Mouse (Mus musculus) liver, embryonic 11.5 days (tissue): ENCODE measurements around the gene Fntb. TPM values are rescaled to one million over a fixed set of nuclear protein-coding genes. Genes with fewer than 3 reads are reported as not detected.

ENCODE experiments used
- ATAC-seq: fragments of 200-750 bp; cut with Nextera tagmentation; replicated peaks from 2 replicates; pipeline ENCODE4 v1.8.0; 2017; ENCODE audit warnings: moderate number of reproducible peaks, mild to moderate bottlenecking, moderate TSS enrichment, moderate library complexity; ENCODE audit not compliant: low FRiP score
- DNase-seq: peaks from one replicate; pipeline ENCODE4 v3.0.0-alpha.2; 2017; ENCODE audit warnings: low spot score
- H3K27ac ChIP-seq: fragments of 300-500 bp; sonication (generic); 2 replicates; pipeline ENCODE4 v1.5.1; 2014; ENCODE audit warnings: mild to moderate bottlenecking, low read depth, low read length, control low read depth
- H3K27me3 ChIP-seq: fragments of 300-500 bp; sonication (generic); replicated peaks from 2 replicates; pipeline ENCODE4 v1.6.1; 2014; ENCODE audit warnings: low read length, mixed read lengths; ENCODE audit not compliant: control insufficient read depth, insufficient read depth
- H3K36me3 ChIP-seq: fragments of 300-500 bp; sonication (generic); 2 replicates; pipeline ENCODE4 v1.6.1; 2014; ENCODE audit warnings: mild to moderate bottlenecking, low read length, moderate library complexity, mixed read lengths; ENCODE audit not compliant: control insufficient read depth, insufficient read depth
- H3K4me1 ChIP-seq: fragments of 300-500 bp; sonication (generic); replicated peaks from 2 replicates; pipeline ENCODE4 v1.6.1; 2014; ENCODE audit warnings: low read length, mixed read lengths; ENCODE audit not compliant: control insufficient read depth, insufficient read depth
- H3K4me2 ChIP-seq: fragments of 300-500 bp; sonication (generic); 2 replicates; pipeline ENCODE4 v1.6.1; 2014; ENCODE audit warnings: mild to moderate bottlenecking, control low read depth, moderate library complexity
- H3K4me3 ChIP-seq: fragments of 300-500 bp; sonication (generic); 2 replicates; pipeline ENCODE4 v1.5.1; 2014; ENCODE audit warnings: low read depth, low read length, control low read depth
- H3K9ac ChIP-seq: fragments of 300-500 bp; sonication (generic); 2 replicates; pipeline ENCODE4 v1.6.1; 2014; ENCODE audit warnings: low read depth, low read length, control low read depth
- H3K9me3 ChIP-seq: fragments of 300-500 bp; sonication (generic); 2 replicates; pipeline ENCODE4 v1.6.1; 2016; ENCODE audit warnings: low read length, inconsistent platforms, mixed read lengths; ENCODE audit not compliant: control insufficient read depth
- WGBS: fragments of 180-500 bp; shearing (Covaris S2); extraction: QIAGEN DNeasy Blood & Tissue Kit; methylation state at CpG from one replicate; pipeline ENCODE4 v1.1.7; 2014; 5-methylcytosine and 5-hydroxymethylcytosine counted together
- polyA plus RNA-seq: library from polyadenylated mRNA; unstranded; fragments of >200 nt; fragmentation: Nextera tagmentation; extraction: Ambion mirVana; gene quantifications from 2 replicates; pipeline ENCODE4 v1.2.1, GENCODE M21; 2014

The Fntb gene
- polyA plus RNA-seq, 1 experiment from 2014 or later = 41.6 TPM

DNA sequence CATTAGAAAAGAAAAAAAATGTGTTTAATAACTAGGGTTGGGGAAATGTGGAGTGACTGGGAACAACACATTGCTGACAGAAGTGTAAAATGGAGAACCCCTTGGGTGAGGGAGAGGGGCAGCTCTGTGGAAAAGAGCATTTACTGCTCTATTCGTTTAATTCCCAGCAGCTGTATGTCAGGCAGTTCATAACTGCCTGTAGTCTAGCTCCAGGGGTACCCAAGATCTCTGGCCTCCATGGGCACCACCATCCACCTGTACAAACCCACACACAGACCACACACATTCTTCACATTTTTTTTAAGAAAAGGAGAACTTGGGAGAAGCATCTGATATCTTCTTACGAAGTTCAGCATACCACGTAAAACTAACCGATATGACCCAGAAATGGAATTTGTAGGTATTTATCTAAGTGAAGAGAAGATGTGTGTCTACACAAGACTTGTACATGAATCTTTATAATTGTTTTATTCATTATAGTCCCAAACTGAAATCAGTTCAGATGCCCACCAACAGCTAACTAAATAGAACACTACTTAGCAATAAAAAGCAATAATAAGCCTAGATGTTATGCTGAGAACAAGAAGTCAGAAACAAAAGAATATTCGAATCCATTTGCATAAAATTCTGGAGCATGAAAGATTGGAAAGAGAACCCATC is 5.6 kb downstream of the Fntb start:
- ATAC-seq (no peak), DNase-seq (no peak)
- WGBS = 78% methylated on average over 5 of the region's 5 CpGs
- Histone ChIP-seq H3K4me2 (no peak overlapping the region), H3K9me3 (no peaks in the 10 kb centered on the region), H3K4me1 (peaks cover 2% of the 10 kb centered on the region; the same call in 1 of the 2 replicates), H3K27ac (no peak overlapping the region), H3K9ac (no peak overlapping the region), H3K27me3 (no peaks in the 10 kb centered on the region), H3K4me3 (no peak overlapping the region), H3K36me3 (no peaks in the 10 kb centered on the region; the same call in 1 of the 2 replicates)

DNA sequence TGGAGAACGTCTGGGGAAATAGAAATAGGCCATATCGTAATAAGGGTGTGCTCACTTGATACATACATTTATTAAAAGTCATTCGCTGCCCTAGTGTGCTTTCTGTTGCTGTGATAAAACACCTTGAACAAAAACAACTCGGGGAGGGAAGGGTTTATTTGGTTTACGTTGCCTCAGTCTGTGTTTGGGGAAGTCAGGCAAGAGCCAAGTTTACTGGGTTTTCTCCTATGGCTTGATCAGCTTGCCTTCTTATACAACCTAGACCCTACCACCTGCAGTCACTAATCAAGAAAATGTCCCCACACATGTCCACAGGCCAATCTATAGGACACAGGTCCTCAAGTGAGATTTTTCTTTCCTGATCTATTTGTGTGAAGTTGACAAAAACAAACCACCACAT is 6.2 kb downstream of the Fntb start:
- no peaks in the 10 kb centered on the region for H3K9me3 ChIP-seq
- H3K4me3 ChIP-seq = no peak overlapping the region
- H3K9ac ChIP-seq = no peak overlapping the region
- ATAC-seq (no peak), DNase-seq (no peak)
- H3K4me2 ChIP-seq = no peak overlapping the region
- 83% methylated on average over 5 of the region's 5 CpGs for WGBS
- no peak overlapping the region for H3K27ac ChIP-seq
- H3K36me3 ChIP-seq = no peaks in the 10 kb centered on the region; the same call in 1 of the 2 replicates
- H3K27me3 ChIP-seq = no peaks in the 10 kb centered on the region
- no peaks in the 10 kb centered on the region; the same call in 1 of the 2 replicates for H3K4me1 ChIP-seq

DNA sequence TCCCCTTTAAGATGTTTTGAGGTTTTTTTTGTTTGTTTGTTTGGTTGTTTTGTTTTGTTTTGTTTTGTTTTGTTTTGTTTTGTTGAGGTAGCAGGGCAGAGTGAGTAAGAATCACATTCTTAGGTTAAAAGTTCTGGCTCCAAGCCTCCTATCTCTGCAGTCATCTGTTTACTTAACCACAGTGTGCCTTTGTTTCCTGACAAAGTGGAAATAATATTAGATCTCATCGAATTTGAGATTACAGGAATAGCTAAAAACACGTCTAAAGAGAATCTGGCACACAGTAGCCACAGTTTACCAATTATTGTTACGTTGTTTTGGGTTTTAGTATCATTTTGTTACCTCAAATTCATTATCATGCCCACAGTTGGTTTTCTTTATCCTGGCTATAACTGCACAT is 9.3 kb downstream of the Fntb start:
- WGBS = 64% methylated on average over 3 of the region's 3 CpGs
- no peaks in the 10 kb centered on the region; the same call in 1 of the 2 replicates for H3K4me1 ChIP-seq
- no peak overlapping the region for H3K4me3 ChIP-seq
- H3K9me3 ChIP-seq = no peaks in the 10 kb centered on the region
- H3K4me2 ChIP-seq = no peak overlapping the region
- H3K27me3 ChIP-seq = no peaks in the 10 kb centered on the region
- H3K27ac ChIP-seq = no peak overlapping the region
- no peak overlapping the region for H3K9ac ChIP-seq
- ATAC-seq (no peak), DNase-seq (no peak)
- no peaks in the 10 kb centered on the region; the same call in 1 of the 2 replicates for H3K36me3 ChIP-seq

DNA sequence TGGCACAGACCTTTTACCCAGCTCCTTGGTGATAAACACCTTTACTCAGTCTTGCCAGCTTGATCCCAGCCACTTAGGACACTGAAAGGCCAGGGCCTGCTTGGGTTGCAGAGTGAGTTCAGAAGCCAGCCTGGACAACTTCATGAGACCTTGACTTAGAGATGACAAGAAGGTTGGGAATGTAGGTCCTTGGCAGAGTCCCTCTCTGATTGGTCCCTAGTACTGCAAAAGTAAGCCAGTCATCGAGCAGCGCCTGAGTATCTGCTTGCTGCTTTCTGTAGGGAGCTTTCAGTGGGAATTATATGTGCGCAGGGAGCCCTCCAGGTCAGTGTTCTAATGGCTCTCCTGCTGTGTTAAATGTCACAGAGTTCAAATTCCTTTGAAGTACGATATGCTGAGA is 9.7 kb downstream of the Fntb start:
- Histone ChIP-seq H3K4me2 (no peak overlapping the region), H3K36me3 (no peaks in the 10 kb centered on the region; the same call in 1 of the 2 replicates), H3K4me3 (no peak overlapping the region), H3K9ac (no peak overlapping the region), H3K9me3 (no peaks in the 10 kb centered on the region), H3K27ac (no peak overlapping the region), H3K27me3 (no peaks in the 10 kb centered on the region), H3K4me1 (no peaks in the 10 kb centered on the region; the same call in 1 of the 2 replicates)
- no peak for ATAC-seq
- DNase-seq = no peak
- WGBS = 81% methylated on average over 4 of the region's 4 CpGs

DNA sequence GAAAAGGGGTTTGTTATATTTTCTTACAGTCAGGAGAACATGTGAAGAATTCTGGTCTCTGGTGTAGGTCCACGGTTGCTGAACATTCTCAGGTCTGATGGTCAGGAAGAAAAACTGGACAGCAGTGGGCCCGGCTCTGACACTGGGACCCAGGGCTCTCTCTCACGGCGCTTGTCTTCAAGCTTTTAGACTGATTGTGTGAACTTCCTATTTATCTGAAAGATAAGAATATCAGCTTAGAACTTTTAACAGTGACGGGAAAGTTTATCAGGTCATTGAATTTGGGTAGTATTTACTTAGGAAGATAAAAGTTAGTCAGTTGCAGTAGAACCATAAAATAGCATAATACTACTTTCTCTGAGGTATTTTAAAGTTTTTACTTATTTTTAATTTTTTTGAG is 11.5 kb downstream of the Fntb start:
- no peak for ATAC-seq
- Histone ChIP-seq H3K36me3 (no peaks in the 10 kb centered on the region; the same call in 1 of the 2 replicates), H3K9ac (no peak overlapping the region), H3K27ac (no peak overlapping the region), H3K4me2 (no peak overlapping the region), H3K4me1 (no peaks in the 10 kb centered on the region; the same call in 1 of the 2 replicates), H3K27me3 (no peaks in the 10 kb centered on the region), H3K9me3 (no peaks in the 10 kb centered on the region), H3K4me3 (no peak overlapping the region)
- DNase-seq = no peak
- 55% methylated on average over 5 of the region's 5 CpGs for WGBS

DNA sequence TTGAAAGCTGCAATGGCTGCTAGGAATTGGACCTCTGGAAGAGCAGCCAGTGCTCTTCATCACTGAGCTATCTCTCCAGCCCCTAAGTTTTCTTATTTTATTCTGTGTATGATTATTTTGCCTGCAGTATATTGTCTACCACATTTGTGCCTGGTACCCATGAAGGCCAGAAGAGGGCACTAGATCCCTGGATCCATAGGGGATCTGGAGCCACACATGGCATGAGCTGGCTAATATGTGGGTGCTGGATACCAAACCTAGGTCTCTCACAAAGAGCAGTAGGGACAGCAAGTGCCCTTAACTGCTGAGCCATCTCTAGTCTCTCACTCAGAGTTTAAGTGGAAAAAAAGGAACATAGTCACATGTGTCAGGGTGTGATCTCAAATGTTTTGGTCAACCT is 12.5 kb downstream of the Fntb start:
- Histone ChIP-seq H3K9ac (no peak overlapping the region), H3K9me3 (no peaks in the 10 kb centered on the region), H3K36me3 (no peaks in the 10 kb centered on the region; the same call in 1 of the 2 replicates), H3K27me3 (no peaks in the 10 kb centered on the region), H3K4me2 (no peak overlapping the region), H3K4me3 (no peak overlapping the region), H3K27ac (no peak overlapping the region), H3K4me1 (no peaks in the 10 kb centered on the region; the same call in 1 of the 2 replicates)
- DNase-seq (no peak), ATAC-seq (no peak)

DNA sequence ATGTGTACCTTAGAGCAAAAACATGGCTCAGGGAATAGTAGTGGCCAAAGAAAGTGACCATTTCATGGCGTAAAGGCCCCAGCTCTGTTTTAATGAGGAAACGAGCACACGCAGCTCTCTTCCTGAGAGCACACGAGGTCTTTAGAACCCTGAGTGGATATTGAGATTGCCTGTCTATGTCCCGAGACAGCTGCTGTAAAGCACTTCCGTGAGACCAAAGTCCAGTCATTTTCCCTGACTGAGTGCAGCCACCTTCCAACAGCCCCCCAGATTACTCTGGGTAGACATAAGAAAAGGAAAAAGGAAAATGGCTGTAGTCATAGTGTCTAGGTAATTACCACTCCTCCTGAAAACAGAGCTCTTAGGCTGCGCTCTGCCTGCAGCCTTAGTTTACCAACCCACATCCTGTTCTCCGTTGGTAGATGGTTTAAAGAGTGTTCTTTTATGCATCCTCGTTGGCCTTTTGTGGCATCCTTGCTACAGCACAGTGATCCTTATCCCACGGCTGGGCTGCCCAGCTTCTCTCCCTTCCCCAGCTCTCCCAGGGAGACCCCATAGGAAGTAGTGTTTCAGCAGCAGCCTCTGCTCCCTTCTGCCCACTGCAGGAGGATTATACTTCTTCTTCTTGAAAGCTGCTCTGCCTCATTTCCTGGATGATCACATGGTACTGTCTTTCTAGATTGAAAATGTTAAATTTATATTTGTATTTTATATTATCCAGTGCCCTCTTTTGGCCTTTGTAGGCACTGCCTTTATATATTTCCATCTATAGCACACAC is 13.1 kb downstream of the Fntb start:
- no peak overlapping the region for H3K27ac ChIP-seq
- ATAC-seq (no peak), DNase-seq (no peak)
- H3K36me3 ChIP-seq = no peaks in the 10 kb centered on the region; the same call in 1 of the 2 replicates
- no peak overlapping the region for H3K4me3 ChIP-seq
- no peaks in the 10 kb centered on the region for H3K9me3 ChIP-seq
- H3K9ac ChIP-seq = no peak overlapping the region
- WGBS = 81% methylated on average over 10 of the region's 10 CpGs
- no peaks in the 10 kb centered on the region for H3K27me3 ChIP-seq
- no peak overlapping the region for H3K4me2 ChIP-seq
- H3K4me1 ChIP-seq = no peaks in the 10 kb centered on the region; the same call in 1 of the 2 replicates

DNA sequence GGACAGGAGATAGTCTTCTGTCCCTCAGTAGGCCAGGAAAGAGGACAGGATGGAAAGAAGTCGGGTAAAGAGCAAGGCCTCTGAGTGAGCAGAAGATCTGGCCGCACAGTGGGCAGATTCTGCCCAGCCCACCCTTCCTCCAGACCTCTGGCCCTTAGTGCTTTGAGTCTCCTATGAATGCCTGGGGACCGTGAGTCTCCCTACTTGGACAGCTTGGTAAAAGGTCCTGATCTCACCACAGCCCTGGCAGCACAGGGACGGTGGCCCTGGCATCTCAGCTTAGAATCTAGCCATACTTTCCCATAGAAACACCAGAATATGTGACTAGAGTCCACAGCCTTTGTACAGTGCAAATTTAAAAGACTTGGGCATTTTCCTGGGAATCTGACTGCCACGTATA is 14.6 kb downstream of the Fntb start:
- no peak for ATAC-seq
- 89% methylated on average over 5 of the region's 5 CpGs for WGBS
- H3K27ac ChIP-seq = no peak overlapping the region

More for the DNA sequence above, 14.6 kb downstream of the Fntb start:
- no peak overlapping the region for H3K9ac ChIP-seq
- H3K4me1 ChIP-seq = no peaks in the 10 kb centered on the region
- no peaks in the 10 kb centered on the region; the same call in 1 of the 2 replicates for H3K36me3 ChIP-seq
- no peak overlapping the region for H3K4me2 ChIP-seq
- no peaks in the 10 kb centered on the region for H3K27me3 ChIP-seq
- H3K4me3 ChIP-seq = no peak overlapping the region
- peak; percentile 26 for DNase-seq
- H3K9me3 ChIP-seq = no peaks in the 10 kb centered on the region
